Mouse (Mus musculus) macrophage (primary cell): Measurements from ENCODE around the gene Nxf1. TPM values are rescaled to one million over a fixed set of nuclear protein-coding genes. Genes with fewer than 3 reads are reported as not detected.

ENCODE experiments used
- H3K27ac ChIP-seq: fragments of 350-480 bp; formaldehyde crosslinking; 2 replicates; pipeline ENCODE4 v1.9.0; 2021
- H3K36me3 ChIP-seq: fragments of 350-480 bp; formaldehyde crosslinking; 2 replicates; pipeline ENCODE4 v1.9.0; 2021; ENCODE audit errors: inconsistent target
- H3K4me3 ChIP-seq: fragments of 350-480 bp; formaldehyde crosslinking; 2 replicates; pipeline ENCODE4 v1.9.0; 2021; ENCODE audit errors: inconsistent target
- H3K79me2 ChIP-seq: fragments of 350-480 bp; formaldehyde crosslinking; 2 replicates; pipeline ENCODE4 v1.9.0; 2021; ENCODE audit errors: inconsistent target
- WGBS: methylation state at CpG from one replicate; pipeline ENCODE4 v1.1.7; 2026; ENCODE audit warnings: inconsistent platforms; ENCODE audit not compliant: missing documents; 5-methylcytosine and 5-hydroxymethylcytosine counted together
- polyA plus RNA-seq: library from polyadenylated mRNA; stranded (reverse); fragments of 250-400 nt; gene quantifications from 3 replicates; pipeline ENCODE4 v1.2.4, GENCODE M21; 2018; ENCODE audit warnings: inconsistent platforms

Gene Nxf1
- polyA plus RNA-seq, 1 experiment from 2014 or later: 96.9 TPM

GRCm38 (mm10) chr19:8770567-8771270 lies 13.8 kb downstream of the Nxf1 start, which contains the start of gene Tmem223:
TSS of gene Tmem223 (plus strand) at chr19:8770996.
- WGBS: 23% methylated on average over 29 of the region's 29 CpGs
- Histone ChIP-seq H3K79me2 (peaks cover 46% of the 10 kb centered on the region), H3K36me3 (peaks cover 42% of the 10 kb centered on the region), H3K4me3 (peak within 1 kb of the TSS; percentile 77), H3K27ac (peak within 1 kb of the TSS; percentile 53)

- peak overlapping the region; percentile 51; the same call in 1 of the 2 replicates for H3K4me3 ChIP-seq
- peaks cover 23% of the 10 kb centered on the region for H3K36me3 ChIP-seq
- WGBS: 69% methylated on average over 5 of the region's 5 CpGs
- H3K27ac ChIP-seq: no peak overlapping the region
- peaks cover 46% of the 10 kb centered on the region for H3K79me2 ChIP-seq
Measured at GRCm38 (mm10) chr19:8772996-8773395, 16.1 kb downstream of the Nxf1 start.

- Histone ChIP-seq H3K4me3 (peak overlapping the region; percentile 51), H3K27ac (peak overlapping the region; percentile 46), H3K79me2 (peaks cover 46% of the 10 kb centered on the region), H3K36me3 (peaks cover 23% of the 10 kb centered on the region)
- 47% methylated on average over 6 of the region's 6 CpGs for WGBS
Measured at GRCm38 (mm10) chr19:8773409-8773808, 16.5 kb downstream of the Nxf1 start.

- WGBS: under 1% methylated on average over 64 of the region's 68 CpGs
- Histone ChIP-seq H3K36me3 (peaks cover 18% of the 10 kb centered on the region), H3K27ac (peak within 1 kb of the TSS; percentile 49), H3K79me2 (peaks cover 46% of the 10 kb centered on the region), H3K4me3 (peak within 1 kb of the TSS; percentile 61)
Measured at GRCm38 (mm10) chr19:8774086-8774835, 17.4 kb downstream of the Nxf1 start, which contains the start of gene Tmem179b. TSS of gene Tmem179b (minus strand) at chr19:8774467.

GRCm38 (mm10) chr19:8774951-8775421 lies 18.1 kb downstream of the Nxf1 start:
- WGBS: 6% methylated on average over 20 of the region's 20 CpGs
- peaks cover 20% of the 10 kb centered on the region for H3K36me3 ChIP-seq
- peak overlapping the region; percentile 49 for H3K27ac ChIP-seq
- peaks cover 46% of the 10 kb centered on the region for H3K79me2 ChIP-seq
- H3K4me3 ChIP-seq: peak overlapping the region; percentile 61

GRCm38 (mm10) chr19:8786008-8786781 lies 29.3 kb downstream of the Nxf1 start, which contains the start of gene Taf6l:
TSS of gene Taf6l (minus strand) at chr19:8786417.
- Histone ChIP-seq H3K4me3 (peak within 1 kb of the TSS; percentile 80), H3K27ac (peak within 1 kb of the TSS; percentile 50), H3K36me3 (peaks cover 25% of the 10 kb centered on the region), H3K79me2 (peaks cover 10% of the 10 kb centered on the region; the same call in 1 of the 2 replicates)
- WGBS: 4% methylated on average over 32 of the region's 32 CpGs

- no peak overlapping the region for H3K27ac ChIP-seq
- no peak overlapping the region for H3K4me3 ChIP-seq
- H3K36me3 ChIP-seq: peaks cover 13% of the 10 kb centered on the region
- peaks cover 10% of the 10 kb centered on the region; the same call in 1 of the 2 replicates for H3K79me2 ChIP-seq
- WGBS: 96% methylated on average over 3 of the region's 3 CpGs
Measured at GRCm38 (mm10) chr19:8788521-8788920, 31.6 kb downstream of the Nxf1 start.

- peaks cover 10% of the 10 kb centered on the region; the same call in 1 of the 2 replicates for H3K79me2 ChIP-seq
- peaks cover 17% of the 10 kb centered on the region for H3K36me3 ChIP-seq
- H3K27ac ChIP-seq: no peak overlapping the region
- H3K4me3 ChIP-seq: no peak overlapping the region
- 76% methylated on average over 1 of the region's 1 CpGs for WGBS
Measured at GRCm38 (mm10) chr19:8789171-8789570, 32.3 kb downstream of the Nxf1 start.

- 81% methylated on average over 7 of the region's 7 CpGs for WGBS
- Histone ChIP-seq H3K79me2 (peaks cover 7% of the 10 kb centered on the region; the same call in 1 of the 2 replicates), H3K36me3 (peaks cover 27% of the 10 kb centered on the region), H3K4me3 (no peak overlapping the region), H3K27ac (no peak overlapping the region)
Measured at GRCm38 (mm10) chr19:8790171-8790570, 33.3 kb downstream of the Nxf1 start.

GRCm38 (mm10) chr19:8798264-8798946 lies 41.5 kb downstream of the Nxf1 start, which contains the start of gene Polr2g:
TSS of gene Polr2g (minus strand) at chr19:8798577.
- H3K36me3 ChIP-seq: peaks cover 21% of the 10 kb centered on the region
- peak within 1 kb of the TSS; percentile 97 for H3K4me3 ChIP-seq
- peaks cover 24% of the 10 kb centered on the region for H3K79me2 ChIP-seq
- H3K27ac ChIP-seq: peak within 1 kb of the TSS; percentile 77
- WGBS: under 1% methylated on average over 25 of the region's 25 CpGs

- Histone ChIP-seq H3K27ac (0 out of 2 replicates have a peak overlapping the region, but pooled peaks have one; percentile 21), H3K36me3 (peaks cover 15% of the 10 kb centered on the region), H3K79me2 (peaks cover 24% of the 10 kb centered on the region), H3K4me3 (peak overlapping the region; percentile 97)
Measured at GRCm38 (mm10) chr19:8798947-8799315, 42.1 kb downstream of the Nxf1 start.

- peak within 1 kb of the TSS; percentile 84 for H3K27ac ChIP-seq
- under 1% methylated on average over 30 of the region's 30 CpGs for WGBS
- H3K4me3 ChIP-seq: peak within 1 kb of the TSS; percentile 70
- peaks cover 14% of the 10 kb centered on the region for H3K79me2 ChIP-seq
- no peaks in the 10 kb centered on the region for H3K36me3 ChIP-seq
Measured at GRCm38 (mm10) chr19:8802130-8802821, 45.4 kb downstream of the Nxf1 start, which contains the start of gene Zbtb3. TSS of gene Zbtb3 (plus strand) at chr19:8802555.

GRCm38 (mm10) chr19:8803204-8803780 lies 46.4 kb downstream of the Nxf1 start:
- Histone ChIP-seq H3K4me3 (no peak overlapping the region), H3K27ac (peak overlapping the region; percentile 84), H3K36me3 (no peaks in the 10 kb centered on the region), H3K79me2 (peaks cover 5% of the 10 kb centered on the region; the same call in 1 of the 2 replicates)
- 73% methylated on average over 9 of the region's 9 CpGs for WGBS
